Mouse (Mus musculus) myocyte (in vitro differentiated cells): ENCODE measurements around the gene Nr1i2.

ENCODE experiments used
- POLR2A ChIP-seq: IDR thresholded peaks from one replicate; pipeline ENCODE4 v1.6.1; 2011; ENCODE audit warnings: low read depth, mild to moderate bottlenecking, control low read depth, moderate library complexity; ENCODE audit not compliant: insufficient read length
- USF1 ChIP-seq: IDR thresholded peaks from one replicate; pipeline ENCODE4 v1.6.1; 2011; ENCODE audit warnings: low read depth, mild to moderate bottlenecking, control low read depth, moderate library complexity

GRCm38 (mm10) chr16:38324311-38324710 is 29.7 kb upstream of the Nr1i2 start:
- TF ChIP-seq POLR2A (no peak), USF1 (no peak)
